Mouse (Mus musculus) lung, postnatal 14 days (tissue): ENCODE results near the gene Gm17267.
"Not testable (repeated sequence)": the region's sequence is repeated elsewhere in the genome, so short reads cannot be mapped to it uniquely, and the experiment has no call there.

Experiments used
- DNase-seq: peaks from one replicate; pipeline ENCODE4 v3.0.0; 2021

Gm17267 gene

GRCm38 (mm10) chrX:126017257-126017656, at the start of gene Gm17267:
Gene Gm17267 (plus strand): TSS chrX:126017557.
- DNase-seq = not testable (repeated sequence)
